Mouse (Mus musculus) left cerebral cortex, adult 18-20 months (tissue): Measurements from ENCODE around the gene Ank3. TPM values are rescaled to one million over a fixed set of nuclear protein-coding genes. Genes with fewer than 3 reads are reported as not detected.
A peak's percentile ranks its signal among the peaks of the same experiment; 100 is the strongest.

ENCODE experiments used
- DNase-seq, 2 experiments: peaks; one replicate each; pipeline ENCODE4 v3.0.0; 2021 to 2022; ENCODE audit warnings: low spot score in 2 of 2, mixed read lengths in 1 of 2
- total RNA-seq, 2 experiments: library from RNA; stranded (reverse); gene quantifications; 2 replicates each; pipeline ENCODE4 v1.2.3; 2021

Ank3 gene
- total RNA-seq, 2 experiments from 2014 or later, result 407 to 424 TPM

DNA sequence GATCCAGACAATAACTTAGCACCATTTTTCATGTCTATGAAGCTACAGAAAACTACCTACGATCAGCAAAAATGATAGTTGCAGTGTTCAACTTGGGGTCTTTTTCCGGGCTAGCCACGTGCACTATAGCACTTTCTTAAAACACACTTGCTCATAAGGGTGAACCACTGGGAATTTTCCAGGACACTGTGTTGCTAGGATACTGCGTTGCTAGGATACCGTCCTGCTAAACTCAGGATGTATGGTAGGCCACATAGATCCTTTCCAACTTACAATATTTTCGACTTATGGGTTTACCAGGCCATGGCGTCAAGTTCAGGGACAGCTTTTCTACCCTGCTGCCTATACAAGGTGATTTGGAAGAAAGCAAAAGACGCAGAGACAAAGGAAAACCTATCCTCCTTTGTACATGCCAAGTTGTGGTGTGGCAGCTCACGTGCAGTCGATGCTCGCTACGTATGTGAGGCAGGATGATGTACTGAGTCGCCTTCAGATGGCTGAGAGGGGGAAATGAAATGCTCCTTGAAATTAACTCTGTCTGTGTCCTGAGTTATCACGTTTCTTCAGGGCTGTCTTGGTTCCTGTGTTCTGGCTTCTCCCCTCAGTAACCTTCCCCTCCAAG is 404.7 kb downstream of the Ank3 start:
- peak; percentile 76 to 77 for DNase-seq

- peak in 1 of 2 experiments; percentile 43 for DNase-seq
These were observed 406.0 kb downstream of the Ank3 start for GRCm38 (mm10) chr10:69804613-69805012.

GRCm38 (mm10) chr10:69810785-69811184 is 412.2 kb downstream of the Ank3 start:
- DNase-seq, result no peak

DNA sequence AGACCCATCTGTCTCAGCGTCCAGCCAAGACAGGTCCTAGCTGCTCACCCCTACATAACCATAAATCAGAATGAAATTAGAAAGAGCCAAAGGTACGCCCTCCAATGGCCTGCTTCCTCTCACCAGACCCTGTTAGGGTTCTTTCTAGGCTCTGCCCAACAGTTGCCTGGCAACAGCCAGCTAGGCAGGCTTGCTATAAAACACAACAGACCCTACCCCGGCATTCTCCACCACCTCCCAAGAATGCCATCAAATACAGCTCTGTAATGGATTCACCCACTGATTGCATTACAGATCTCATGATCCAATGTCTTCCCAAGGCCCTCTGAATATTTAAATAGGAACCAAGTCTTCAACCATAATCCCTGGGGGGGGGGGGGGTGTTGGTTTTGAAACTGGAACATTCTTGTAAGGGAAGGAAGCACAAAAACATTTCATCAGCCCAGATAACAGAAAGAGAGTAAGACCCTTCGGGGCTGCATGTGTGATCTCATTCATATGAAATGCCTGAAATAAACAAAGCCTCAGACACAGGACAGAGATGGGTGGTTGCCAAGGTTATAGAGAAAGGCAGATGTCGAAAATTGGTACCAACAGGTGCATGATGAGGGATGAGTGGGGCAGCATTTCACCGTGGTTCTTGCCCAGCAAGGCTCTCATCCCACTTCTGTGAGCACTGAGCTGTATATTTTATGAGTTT is 415.4 kb downstream of the Ank3 start:
- no peak for DNase-seq

DNA sequence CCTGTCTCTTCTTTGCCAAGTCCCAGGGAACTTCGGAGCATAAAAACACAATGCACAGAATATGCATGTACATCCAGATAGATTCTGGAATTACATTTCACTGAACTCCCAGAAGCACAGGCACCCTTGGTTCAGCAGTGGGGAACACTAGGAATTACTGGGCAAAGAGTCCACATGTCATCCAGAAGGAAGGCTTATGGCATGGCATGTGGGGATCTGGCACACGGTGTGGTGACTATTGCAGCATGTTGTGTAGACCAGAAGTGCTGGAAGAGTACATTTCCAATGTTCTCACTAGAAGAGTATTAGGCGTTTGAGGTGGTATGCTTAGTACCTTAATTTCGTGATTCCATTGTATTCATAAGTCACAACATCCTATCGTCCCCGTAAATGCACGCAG is 422.7 kb downstream of the Ank3 start:
- DNase-seq, result no peak

DNA sequence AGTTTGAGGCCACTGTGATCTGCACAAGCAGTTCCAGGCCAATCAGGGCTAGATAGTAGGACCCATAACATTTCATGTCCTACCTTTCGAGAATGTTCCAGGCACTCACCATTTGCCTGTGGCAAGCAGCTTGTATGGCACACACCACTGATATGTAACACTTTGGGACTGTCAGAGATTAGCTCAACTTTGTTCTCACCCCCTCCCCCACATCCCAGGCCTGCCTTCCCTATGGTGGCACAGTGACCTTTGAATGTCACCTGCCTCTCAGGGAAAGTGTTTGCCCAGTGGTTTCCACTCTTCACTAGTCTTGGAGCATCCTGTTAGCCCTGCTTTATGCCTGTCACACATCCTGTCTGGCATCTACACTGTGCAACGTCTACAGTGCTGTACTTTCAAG is 430.2 kb downstream of the Ank3 start:
- no peak for DNase-seq

DNA sequence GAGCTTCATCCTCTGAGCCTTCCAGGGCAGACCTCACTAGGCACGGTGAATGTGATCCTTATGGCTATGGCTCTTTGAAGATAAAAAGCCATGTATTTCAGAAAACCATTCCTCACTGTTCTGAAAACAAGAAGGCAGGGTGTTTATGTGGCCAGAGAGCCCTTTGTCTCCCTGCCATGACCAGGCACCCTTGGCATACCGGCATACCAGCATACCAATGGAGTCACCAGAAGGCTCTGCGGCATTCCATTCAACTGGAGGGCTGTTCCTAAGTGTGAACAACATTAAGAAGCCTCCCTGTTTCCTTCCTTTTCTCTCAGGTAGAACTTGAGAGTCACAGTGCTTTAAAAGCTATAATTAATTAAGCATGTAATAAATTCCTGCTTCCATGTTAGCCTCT is 430.7 kb downstream of the Ank3 start:
- DNase-seq, result no peak

DNA sequence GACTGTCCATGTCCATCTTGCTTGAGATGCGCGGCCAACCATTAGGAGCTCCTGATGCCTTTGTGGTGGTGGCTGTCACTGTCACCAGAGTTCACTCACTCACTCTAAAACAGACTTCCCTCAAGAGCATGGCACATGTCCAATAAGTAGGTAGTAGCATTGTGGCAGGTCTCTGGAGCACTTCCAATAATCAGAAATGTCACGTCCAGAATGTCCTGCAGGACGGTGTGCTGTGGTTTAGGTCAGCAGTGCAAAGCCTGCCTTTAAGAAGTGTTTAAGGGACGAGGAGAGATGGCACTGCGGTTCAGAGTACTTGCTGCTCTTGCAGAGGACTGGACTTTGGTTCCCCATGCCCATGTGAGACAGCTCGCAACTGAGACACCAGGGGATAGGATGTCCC is 433.0 kb downstream of the Ank3 start:
- DNase-seq, result no peak

DNA sequence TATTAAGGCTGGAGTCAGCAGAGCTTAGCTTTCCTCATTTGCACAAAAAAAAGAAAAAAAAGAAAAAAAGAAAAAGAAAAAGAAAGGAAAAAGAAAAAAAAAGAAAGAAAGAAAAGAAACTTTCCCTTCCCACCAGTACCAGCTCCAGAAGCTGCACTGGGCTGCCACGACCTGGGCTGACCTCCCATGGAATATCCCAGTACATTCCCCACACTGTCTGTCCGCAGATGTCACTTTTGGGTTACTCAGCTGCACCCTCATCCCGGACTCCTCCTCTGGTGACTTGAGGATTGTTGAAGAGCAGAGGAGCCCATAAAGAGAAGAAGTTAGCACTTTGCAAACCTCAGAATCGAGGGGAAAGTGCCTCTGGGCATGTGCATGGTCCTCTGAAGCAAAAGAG is 433.7 kb downstream of the Ank3 start:
- DNase-seq, result no peak

- DNase-seq, result no peak
These were observed 434.2 kb downstream of the Ank3 start for GRCm38 (mm10) chr10:69832822-69833221.

- no peak for DNase-seq
These were observed 436.1 kb downstream of the Ank3 start for GRCm38 (mm10) chr10:69834700-69835099.

DNA sequence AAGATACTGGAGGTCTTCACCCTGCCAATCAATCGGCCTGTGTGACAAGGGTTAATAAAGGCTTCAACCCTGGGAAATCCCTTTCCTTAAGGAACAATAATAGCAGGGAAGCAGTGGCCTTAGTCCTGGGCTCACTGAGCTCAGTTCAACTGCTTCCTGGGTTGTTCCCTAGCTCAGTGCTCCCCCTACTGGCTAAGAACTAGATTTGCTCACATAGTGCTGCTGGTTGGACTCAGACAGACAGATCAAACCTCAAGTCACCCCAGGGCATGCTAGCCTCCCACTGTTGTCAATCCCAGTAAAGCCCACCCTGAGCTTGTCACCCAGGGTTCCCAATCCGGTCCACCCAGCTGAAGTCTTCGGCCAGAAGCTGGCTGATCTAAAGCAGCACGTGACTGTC is 447.2 kb downstream of the Ank3 start:
- DNase-seq, result peak; percentile 32 to 34

DNA sequence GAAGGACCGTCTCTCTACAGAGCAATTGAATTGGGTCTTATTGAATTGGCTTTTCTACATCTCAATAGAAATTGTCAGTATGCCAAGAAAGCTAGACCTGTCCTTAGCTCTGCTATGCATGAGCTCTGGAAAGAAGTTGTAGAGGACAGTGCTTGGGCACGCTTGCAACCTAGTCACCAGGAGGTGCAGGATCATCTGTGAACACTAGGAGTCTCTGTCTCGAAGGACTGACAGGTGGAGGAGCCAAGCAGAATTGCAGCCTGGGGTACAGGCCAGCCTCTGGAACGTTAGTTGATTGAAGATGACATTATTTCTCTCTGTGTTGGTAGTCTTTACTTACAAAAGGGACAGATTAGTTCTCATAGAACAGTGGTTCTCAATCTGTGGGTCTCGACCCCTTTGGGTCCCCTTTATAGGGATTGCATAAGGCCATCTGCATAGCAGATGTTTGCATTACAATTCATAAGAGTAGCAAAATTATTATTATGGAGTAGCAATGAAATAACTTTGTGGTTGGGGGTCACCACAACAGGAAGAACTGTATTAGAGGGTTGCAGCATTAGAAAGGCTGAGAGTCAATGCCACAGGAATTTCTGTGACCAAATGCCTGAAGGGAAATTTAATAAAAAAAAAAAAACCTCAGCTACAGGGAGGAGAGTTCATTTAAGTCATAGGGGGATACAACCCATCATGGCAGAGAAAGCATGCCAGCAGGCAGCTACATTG is 454.0 kb downstream of the Ank3 start:
- no peak for DNase-seq

DNA sequence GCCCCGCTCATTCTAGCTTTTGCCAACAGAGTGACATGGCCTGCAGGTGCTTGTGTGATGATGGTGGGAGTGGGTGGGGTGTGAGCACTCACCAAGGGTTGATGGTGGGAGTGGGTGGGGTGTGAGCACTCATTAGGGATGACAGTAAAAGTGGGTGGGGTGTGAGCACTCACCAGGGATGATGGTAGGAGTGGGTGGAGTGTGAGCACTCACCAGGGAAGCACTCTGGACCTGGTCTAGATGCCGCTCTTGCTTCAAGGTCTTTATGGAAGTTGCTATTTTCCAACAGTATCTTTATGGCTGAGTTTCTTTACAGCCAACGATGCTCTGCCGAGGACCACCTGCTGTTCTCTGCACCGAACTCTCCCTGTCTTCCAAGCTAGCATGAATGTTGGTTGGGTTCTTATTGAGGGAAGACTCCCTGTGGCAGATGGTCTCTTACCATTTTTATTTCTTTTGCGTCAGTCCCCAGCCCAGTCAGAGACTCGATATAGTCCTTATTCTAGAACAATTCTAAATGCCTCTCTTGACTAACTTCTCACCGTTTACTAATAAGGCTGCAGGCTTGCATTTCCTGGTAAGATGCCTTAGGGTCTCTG is 456.1 kb downstream of the Ank3 start:
- DNase-seq, result peak; percentile 32 to 53

GRCm38 (mm10) chr10:69858011-69858410 is 459.4 kb downstream of the Ank3 start:
- DNase-seq, result no peak

GRCm38 (mm10) chr10:69858897-69859605 is 460.5 kb downstream of the Ank3 start:
- DNase-seq, result peak; percentile 35 to 70

DNA sequence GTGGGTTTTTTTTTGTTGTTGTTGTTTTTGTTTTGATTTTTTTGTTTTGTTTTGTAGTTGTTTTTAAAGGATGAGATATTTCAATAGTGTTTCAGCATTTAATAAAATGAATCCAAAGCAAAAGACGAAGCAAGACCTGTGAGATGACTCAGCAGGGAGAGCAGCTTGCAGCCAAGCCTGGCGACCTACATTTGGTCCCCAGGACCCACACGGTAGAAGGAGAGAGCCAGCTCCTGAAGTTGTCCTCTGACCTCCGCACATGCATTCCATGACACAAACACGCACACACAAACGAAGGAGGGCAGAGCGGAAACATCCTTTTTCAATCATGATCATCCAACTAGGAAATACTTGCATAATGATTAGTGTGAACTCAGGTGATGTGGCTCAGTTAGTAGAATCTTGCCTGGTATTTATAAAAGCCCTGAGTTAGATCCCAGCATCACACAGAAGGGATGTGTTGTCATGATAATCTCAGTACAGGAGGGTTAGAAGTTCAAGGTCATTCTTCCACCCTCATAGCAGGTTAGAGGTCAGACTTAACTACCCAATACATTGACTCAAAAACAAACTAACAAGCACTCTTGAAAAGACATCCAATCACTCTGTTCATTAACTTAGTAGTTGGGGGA is 461.4 kb downstream of the Ank3 start:
- DNase-seq, result peak in 1 of 2 experiments; percentile 22

DNA sequence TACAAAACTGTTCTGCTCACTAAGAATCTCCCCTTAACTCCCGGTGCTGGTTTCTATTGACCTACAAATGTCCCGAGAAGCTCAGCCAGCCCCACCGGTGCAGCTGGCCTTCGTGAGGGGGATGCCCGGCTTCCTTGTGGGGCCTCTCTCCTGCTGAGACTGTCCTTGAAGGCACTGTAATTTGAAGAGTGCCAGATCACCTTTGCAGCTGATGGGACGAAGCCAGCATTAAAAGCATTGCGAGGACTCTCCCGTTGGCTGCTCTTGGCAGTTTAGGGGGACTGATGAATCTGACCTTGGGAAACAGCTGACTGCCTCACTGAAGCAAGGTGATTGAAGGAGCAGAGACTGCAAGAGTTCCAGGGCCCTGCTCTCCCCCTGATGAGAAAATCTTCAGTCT is 464.3 kb downstream of the Ank3 start:
- DNase-seq, result no peak

DNA sequence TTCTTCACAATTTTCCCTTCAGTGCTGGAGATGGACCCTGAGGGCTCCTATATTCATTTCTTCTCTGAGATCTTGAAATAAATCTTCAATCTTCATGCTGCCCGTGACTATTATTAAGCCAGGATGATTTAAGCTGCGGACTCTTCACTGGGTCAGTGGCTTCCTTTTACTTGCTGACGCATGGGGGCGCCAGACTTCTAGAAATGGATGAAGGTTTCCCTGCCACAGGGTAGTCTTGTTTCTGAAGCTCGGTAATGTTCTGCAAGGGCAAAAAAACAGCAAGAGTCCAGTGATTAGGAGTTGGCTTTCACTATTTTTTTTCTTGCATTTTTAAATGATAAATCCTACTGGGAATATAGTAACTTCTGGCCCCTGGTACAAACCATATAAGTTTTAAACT is 471.8 kb downstream of the Ank3 start:
- DNase-seq, result peak; percentile 87 to 88

DNA sequence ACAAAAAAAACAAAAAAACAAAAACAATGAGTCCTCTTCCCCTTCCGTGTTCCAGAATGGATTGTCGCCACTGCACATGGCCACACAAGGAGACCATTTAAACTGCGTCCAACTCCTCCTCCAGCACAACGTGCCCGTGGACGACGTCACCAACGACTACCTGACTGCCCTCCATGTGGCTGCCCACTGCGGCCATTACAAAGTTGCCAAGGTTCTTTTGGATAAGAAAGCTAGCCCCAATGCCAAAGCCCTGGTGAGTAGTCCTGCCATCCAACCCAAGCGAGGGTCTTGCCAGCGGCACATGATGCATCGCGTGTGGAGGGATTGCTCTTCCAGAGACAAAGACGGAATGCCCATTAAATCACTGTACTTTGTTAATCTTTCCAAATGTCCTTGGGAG is 472.4 kb downstream of the Ank3 start:
- no peak for DNase-seq
